Mouse (Mus musculus) kidney, postnatal 14 days (tissue): ENCODE measurements around the gene Gm44973.
"Not testable (repeated sequence)": the region's sequence is repeated elsewhere in the genome, so short reads cannot be mapped to it uniquely, and the experiment has no call there.

Source experiments
- DNase-seq: peaks from one replicate; pipeline ENCODE4 v3.0.0; 2022; ENCODE audit warnings: mixed read lengths

The Gm44973 gene

GRCm38 (mm10) chr7:5017352-5017751 is 2.1 kb downstream of the Gm44973 start:
- DNase-seq, result no peak

DNA sequence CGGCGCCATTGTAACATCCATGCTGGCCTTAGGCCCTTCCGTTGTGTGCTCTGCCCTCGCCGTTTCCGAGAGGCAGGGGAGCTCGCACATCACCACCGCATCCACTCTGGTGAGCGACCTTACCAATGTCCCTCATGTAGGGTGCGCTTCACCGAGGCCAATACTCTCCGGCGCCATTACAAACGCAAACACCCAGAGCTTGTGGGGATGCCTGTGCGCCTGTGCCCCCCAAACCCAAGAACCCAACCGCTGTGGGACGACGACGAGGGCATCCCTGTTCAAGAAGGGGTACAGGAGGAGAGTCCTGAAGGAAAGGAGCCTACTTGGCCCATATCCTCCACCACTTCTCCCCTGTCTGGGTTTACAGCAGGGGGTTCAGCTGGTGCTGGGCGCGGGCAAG is 2.6 kb downstream of the Gm44973 start:
- no peak for DNase-seq

DNA sequence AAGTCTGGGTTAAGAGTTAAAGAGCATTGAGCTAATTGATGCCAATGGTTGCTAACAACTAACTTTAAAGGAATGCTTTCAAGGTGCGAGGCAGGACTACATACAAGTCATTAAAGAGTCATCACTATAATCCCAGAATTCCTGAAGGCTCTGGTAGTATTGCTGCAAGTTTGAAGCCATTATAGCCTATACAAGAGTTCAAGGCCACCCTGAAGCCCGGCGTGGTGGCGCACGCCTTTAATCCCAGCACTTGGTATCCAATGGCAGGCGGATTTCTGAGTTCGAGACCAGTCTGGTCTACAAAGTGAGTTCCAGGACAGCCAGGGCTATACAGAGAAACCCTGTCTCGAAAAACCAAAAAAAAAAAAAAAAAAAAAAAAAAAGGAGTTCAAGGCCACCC is 4.3 kb downstream of the Gm44973 start:
- DNase-seq, result not testable (repeated sequence)

- DNase-seq, result peak; percentile 100
Observed at GRCm38 (mm10) chr7:5020000-5020681, 4.8 kb downstream of the Gm44973 start, which contains the start of the genes Zfp865 and Ccdc106. Zfp865 (plus strand) TSS chr7:5020376. Ccdc106 (plus strand) TSS chr7:5020553.

DNA sequence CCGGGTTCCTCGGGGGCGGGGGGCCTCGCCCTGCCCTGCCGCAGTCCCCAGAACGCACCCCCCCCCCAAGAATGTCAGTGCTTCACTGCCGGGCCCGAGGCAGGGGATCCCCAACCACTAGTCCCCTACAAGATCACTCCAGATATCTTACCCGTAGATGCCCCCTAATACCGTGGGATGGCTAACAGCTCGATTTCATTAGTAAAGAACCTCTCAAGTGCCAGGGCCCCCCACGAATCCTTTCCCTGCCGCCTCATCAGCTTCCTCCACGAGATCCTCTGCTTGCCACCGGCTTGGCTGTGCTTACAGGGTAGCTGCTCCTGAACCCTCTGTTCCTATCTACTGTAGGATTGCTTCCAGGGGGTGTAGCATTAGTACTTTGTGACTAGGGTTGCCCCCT is 5.4 kb downstream of the Gm44973 start:
- DNase-seq, result no peak

- no peak for DNase-seq
Observed at GRCm38 (mm10) chr7:5021197-5021596, 5.9 kb downstream of the Gm44973 start.

- no peak for DNase-seq
Observed at GRCm38 (mm10) chr7:5029543-5029942, 14.2 kb downstream of the Gm44973 start.

- no peak for DNase-seq
Observed at GRCm38 (mm10) chr7:5029946-5030345, 14.7 kb downstream of the Gm44973 start.

- no peak for DNase-seq
Observed at GRCm38 (mm10) chr7:5030554-5031275, 15.4 kb downstream of the Gm44973 start.

GRCm38 (mm10) chr7:5031496-5031895 is 16.2 kb downstream of the Gm44973 start:
- DNase-seq, result no peak

DNA sequence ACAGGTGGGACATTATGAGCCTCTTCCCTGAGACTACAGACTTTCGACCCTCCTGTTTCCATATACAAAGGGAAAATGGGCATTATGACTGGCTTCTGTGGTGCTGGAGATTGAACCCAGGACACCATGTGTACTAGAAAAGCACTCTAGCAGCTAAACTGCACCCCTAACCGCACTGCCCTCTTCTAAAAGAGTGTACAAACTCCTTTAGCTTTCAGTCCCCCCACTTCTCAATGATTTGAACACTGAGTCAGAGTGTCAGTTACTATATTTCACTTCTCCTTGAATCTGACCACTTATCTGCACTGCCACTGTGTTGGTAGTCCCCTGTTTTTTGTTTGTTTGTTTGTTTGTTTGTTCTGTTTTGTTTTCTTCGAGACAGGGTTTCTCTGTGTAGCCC is 18.5 kb downstream of the Gm44973 start, which contains the start of gene 4632433K11Rik:
Gene 4632433K11Rik, plus strand, starts transcription at position 301 of the 400 bp plus-strand sequence.
- DNase-seq, result no peak

DNA sequence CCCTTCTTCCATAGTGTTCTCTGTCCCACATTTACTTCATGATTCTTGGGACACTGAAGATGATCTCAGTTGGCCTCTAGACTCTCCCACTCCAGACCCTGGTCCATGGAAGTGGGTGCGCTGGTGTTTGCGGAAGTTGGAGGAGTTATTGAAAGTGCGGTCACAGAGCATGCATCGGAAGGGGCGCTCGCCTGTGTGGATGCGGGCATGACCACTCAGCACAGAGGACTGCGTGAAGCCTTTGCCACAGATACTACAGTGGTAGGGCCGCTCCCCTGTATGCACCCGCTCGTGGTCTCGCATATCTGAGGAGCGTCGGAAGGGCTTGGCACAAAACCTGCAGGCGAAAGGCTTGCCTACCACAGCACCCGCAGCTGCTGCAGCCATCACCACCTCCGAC is 20.3 kb downstream of the Gm44973 start:
- DNase-seq, result no peak

DNA sequence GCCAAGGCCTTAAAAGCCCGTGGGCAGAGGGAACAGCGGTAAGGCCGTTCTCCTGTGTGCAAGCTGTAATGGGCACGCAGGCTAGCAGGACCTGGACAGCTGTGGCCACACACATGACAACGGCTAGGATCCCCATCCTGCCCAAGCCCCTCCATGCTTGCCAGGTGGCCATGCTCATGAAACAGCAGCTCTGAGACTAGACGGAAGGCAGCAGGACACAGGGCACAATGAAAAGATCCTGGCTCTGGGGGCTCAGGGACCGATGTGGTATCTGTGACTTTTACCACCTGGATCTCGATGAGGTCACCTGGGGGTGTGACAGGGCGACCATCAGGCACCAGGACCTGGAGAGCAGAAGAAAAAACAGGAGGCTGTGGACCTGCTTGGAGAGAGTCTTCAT is 20.8 kb downstream of the Gm44973 start:
- DNase-seq, result no peak

DNA sequence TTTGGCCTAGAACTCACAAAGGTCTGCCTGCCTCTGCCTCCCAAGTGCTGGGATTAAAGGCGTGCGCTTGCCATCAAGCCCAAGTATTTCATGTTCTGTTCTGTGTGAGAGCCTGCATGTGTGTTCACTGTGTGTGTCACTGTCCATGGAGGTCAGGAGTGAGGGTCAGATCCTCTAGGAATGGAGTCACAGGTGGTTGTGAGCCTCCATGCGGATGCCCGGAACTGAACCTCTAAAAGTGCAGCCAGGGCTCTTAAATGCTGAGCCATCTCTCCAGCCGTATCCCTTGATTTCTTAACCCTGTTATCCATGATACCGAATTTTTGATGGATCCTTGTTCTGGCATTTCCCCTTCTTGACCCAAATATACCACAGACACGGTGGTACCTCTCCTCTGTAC is 21.7 kb downstream of the Gm44973 start:
- DNase-seq, result no peak

DNA sequence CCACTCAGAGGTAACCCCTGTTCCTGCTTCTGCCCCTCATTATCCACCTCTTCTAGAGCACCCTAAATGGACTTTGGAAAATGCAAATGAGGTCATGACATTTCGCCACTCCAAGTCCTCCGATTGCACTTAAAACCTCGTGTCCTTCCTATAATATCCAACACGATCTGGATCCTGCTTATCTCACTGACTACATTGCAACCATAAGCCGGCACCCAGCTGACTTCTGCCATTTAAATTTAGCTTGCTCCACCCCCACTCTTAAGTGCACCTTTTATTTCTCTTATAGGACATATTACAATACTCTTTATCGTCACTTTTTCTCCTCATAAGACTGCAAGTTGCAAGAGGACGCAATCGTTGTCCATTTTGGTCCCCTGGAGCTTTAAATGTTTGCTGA is 22.2 kb downstream of the Gm44973 start:
- no peak for DNase-seq

DNA sequence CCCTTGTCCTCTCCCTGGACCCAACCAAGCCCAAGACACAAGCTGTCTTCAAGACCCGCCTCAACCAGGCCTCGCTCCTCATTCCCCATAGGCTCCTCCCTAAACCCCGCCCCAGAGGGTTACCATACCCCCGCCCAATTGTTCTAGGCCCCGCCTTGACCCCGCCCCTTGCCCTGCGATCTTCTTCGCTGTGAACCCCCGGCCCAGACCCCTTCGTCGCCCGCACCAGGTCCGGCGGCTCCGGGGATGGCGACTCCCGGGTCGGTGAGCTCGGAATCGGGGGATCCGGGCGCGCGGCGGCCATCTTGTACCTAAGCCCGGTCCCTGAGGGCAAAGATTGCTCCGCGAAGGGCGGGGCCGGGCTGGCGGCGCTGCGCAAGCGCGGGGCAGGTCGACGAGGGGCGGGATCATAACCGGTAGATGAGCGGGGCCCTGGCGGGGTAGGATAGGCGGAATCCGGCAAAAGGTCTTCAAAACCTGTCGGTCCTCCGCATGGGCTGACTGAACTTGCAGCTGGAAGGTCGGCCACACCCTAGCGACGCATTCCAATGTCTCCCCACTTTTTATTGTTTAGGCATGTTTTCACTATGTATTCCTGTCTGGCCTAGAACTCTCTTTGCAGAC is 22.9 kb downstream of the Gm44973 start, which contains the start of gene Zfp784:
Gene Zfp784, minus strand, starts transcription at position 338 of the 624 bp plus-strand sequence.
- peak; percentile 96 for DNase-seq

- DNase-seq, result no peak
Observed at GRCm38 (mm10) chr7:5038940-5039339, 23.6 kb downstream of the Gm44973 start.

GRCm38 (mm10) chr7:5044981-5045380 is 29.7 kb downstream of the Gm44973 start:
- no peak for DNase-seq

DNA sequence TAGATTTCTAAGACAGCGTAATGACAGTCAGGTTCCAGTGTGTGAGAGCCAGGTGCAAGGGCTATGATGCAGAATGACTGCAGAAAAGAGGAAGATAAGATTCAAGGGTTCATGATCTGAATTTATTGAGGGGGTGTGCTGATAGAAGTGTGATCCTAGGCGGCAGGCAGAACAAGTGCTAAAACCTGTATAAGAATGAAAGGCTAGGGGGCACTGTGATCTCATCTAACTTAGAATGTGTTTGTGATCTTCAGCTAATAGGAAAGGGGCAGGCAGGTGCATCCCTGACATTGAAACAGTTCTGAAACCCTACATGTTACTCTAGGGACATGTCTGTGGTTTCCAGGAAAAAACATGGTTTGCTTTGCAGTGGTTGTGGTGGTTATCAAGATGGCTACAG is 30.8 kb downstream of the Gm44973 start:
- DNase-seq, result no peak

DNA sequence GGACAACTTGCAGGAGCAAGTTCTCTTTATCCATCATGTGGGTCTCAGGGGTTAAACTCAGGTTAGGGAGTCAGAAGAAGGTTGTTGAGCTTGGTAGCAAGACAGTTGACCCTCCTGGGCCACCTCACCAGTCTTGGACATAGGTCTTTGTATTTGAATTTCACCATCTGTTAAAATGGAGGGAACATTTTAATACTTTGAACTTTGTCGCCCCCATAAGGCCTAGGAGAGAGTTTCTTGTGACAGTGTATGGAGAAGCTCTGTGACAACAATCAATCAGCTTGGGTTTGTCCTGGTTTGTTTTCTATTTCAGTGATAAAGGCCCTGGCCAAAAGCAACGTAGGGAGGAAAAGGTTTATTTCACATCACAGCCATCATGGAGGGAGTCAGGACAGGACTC is 32.0 kb downstream of the Gm44973 start:
- DNase-seq, result peak; percentile 47

DNA sequence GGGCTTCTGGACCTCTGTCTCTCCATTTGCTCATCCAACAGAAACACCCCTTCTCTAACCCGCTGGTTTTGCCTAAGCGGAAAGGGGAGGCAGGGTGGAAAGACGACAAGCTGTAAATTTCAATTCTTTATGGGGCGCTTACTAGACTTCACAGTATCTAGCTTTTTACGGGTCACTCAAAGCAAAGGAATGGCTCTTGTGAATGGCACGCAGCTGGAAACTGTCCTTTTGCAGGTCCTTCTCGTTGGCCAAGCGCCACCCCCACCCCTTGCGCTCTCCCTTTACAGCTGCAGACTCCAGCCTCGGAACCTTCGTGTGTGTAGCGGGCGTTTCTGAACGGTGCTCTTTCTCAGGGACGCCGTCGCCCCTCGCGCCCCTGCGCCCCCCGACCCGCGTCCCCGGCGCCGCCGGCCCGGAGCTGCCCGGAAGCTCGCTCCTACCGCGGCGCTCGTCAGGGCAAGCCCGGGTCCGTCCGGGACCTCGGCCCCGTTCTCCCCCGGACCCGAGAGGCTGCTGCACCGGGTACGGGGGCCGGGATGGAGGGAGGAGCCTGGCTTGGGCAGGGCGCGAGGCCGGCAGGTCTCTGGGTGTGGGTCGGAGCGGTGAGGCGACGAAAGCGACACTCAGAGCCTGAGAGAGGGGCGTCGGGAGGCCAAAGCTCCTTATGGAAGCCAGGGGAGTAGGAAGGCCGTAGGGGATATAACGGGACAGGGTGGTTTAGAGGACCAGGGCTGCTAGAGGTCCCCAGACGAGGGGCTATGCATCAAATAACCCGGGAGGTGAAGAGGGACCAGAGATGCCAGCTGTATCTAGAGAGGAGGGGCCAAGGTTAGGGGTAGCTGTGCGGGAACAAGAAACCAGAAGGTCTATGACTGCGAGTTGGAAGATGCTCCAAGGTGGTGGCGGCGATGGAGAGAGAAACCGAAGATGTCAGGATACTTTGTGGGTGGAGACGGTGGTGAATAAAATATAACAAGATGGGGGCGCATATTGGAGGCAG is 36.2 kb downstream of the Gm44973 start, which contains the start of gene Zfp580:
Gene Zfp580, plus strand, starts transcription at position 346 of the 1,000 bp plus-strand sequence.
- DNase-seq, result peak; percentile 82

DNA sequence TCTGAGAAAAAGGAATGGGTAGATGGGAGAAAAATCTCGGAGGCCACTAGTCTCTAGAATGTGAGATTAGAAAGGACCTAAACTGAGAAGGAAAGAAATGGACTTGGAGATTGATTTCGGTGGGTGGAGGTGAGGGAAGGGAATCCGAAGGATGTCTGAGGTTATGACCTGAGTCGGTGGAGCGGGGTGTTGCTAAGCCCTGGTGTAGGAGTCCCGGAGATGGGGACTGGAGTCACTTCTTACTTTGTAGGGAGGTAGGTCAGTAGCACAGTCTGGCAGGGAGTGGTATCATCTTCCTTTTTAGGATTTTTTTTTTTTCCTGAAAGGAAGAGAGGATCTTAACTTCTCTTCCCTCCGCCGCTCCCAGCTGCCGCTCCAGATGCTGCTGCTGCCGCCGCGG is 37.1 kb downstream of the Gm44973 start:
- no peak for DNase-seq
